Comparison of ENCODE assay signal across 18 mouse cellular contexts in the genomic region with DNA sequence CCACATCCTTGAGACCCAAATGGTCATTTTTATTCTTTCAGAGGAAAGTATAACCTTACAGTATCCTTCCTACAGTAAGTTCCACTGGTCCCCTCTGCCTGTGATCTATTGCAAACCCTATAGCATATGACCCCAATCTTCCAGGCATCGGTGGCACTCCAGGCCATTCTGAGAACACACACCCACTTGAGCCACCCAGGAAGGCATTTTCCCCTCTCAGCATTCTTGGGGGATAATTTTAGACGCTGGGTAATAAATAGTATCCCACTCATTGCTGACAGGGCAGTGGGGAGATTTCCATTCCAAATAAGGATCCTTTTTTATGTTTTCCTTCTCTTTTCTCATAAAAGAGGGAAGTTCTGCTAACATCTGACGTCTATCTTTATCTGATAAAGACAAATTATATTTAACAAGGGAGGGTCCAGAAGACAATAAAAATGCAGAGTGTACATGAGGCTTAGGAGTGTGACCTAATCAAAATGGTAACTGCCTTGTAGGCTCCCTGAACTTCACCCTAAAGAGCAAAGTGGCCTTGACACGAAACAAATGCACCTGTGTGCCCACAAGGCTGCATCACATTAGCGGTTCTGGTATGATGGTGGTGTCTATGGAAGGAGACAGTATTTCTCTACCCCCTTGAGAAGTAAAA.
A peak's percentile ranks its signal among the peaks of the same experiment; 100 is the strongest.
DNase-seq lines count a peak whose midpoint lies in the region; ATAC-seq and TF ChIP-seq lines count a peak whose summit lies in the region.
"Had no signal": no experiment of that assay in that cellular context is flagged by ENCODE, and none has a peak within 500 bp of the region (broad histone marks: within the 10 kb centered on the region; RNA-seq: fewer than 3 reads in every experiment).

No protein-coding gene starts in this region.

- peak; percentile 66; the same call in 1 of the 2 replicates for ATAC-seq in heart, postnatal 0 days (ENCODE audit: insufficient read depth, low read depth)
- ATAC-seq: midbrain, embryonic 16.5 days had no signal

- TF ChIP-seq POLR2A in thymus, adult 2 months (IDR thresholded peaks at IDR 0.05; ENCODE audit: control insufficient read depth, extremely low read depth, insufficient read depth, low read length, poor library complexity), result no peak

- H3K9ac ChIP-seq in heart, postnatal 0 days (replicated peaks; ENCODE audit: low read depth, low read length), result no peak overlapping the region
- H3K9ac ChIP-seq: embryonic facial prominence, embryonic 13.5 days; hindbrain, embryonic 13.5 days; liver, embryonic 13.5 days; stomach, embryonic 15.5 days had no signal

- H3K9me3 ChIP-seq in heart, embryonic 10.5 days, result no peaks in the 10 kb centered on the region
- no peaks in the 10 kb centered on the region for H3K9me3 ChIP-seq in heart, postnatal 0 days (replicated peaks; ENCODE audit: control insufficient read depth, low read length)
- H3K9me3 ChIP-seq: embryonic facial prominence, embryonic 13.5 days; hindbrain, embryonic 13.5 days; liver, embryonic 13.5 days; megakaryocyte, embryonic 14.5 days; stomach, embryonic 15.5 days had no signal

- H3K4me2 ChIP-seq in heart, postnatal 0 days (ENCODE audit: low read depth, low read length), result no peak overlapping the region
- H3K4me2 ChIP-seq: embryonic facial prominence, embryonic 13.5 days; hindbrain, embryonic 13.5 days; liver, embryonic 13.5 days; stomach, embryonic 15.5 days had no signal

- TF ChIP-seq CTCF in thymus, adult 2 months (IDR thresholded peaks at IDR 0.05; ENCODE audit: borderline replicate concordance, control insufficient read depth, extremely low read depth, insufficient read depth, low read length, poor library complexity), result no peak
- TF ChIP-seq CTCF in heart, postnatal 0 days (IDR thresholded peaks at IDR 0.05; ENCODE audit: low read depth), result no peak

- no peak overlapping the region for H3K4me3 ChIP-seq in heart, embryonic 10.5 days
- no peak overlapping the region for H3K4me3 ChIP-seq in thymus, adult 2 months (ENCODE audit: control insufficient read depth, insufficient read depth, low read length)
- H3K4me3 ChIP-seq in heart, postnatal 0 days (ENCODE audit: low read depth, low read length), result no peak overlapping the region
- H3K4me3 ChIP-seq: embryonic facial prominence, embryonic 13.5 days; hindbrain, embryonic 13.5 days; liver, embryonic 13.5 days; megakaryocyte, embryonic 14.5 days; stomach, embryonic 15.5 days had no signal

- intact Hi-C loops in heart, postnatal 10 days (cut with DNase I), result loop anchor here (5.0 kb wide), 1 partner anchor 121 kb away; a partner anchor contains a TSS

- H3K4me1 ChIP-seq in heart, embryonic 10.5 days, result peaks cover 25% of the 10 kb centered on the region
- peaks cover 7% of the 10 kb centered on the region; the same call in 1 of the 2 replicates for H3K4me1 ChIP-seq in thymus, adult 2 months (replicated peaks; ENCODE audit: control insufficient read depth, insufficient read depth, low read length)
- H3K4me1 ChIP-seq in heart, postnatal 0 days (ENCODE audit: control insufficient read depth, insufficient read depth), result 0 out of 2 replicates have a peak, but pooled peaks cover 4% of the 10 kb centered on the region
- H3K4me1 ChIP-seq: hindbrain, embryonic 13.5 days; liver, embryonic 13.5 days; stomach, embryonic 15.5 days had no signal

- no peak for TF ChIP-seq EP300 in heart, postnatal 0 days (IDR thresholded peaks at IDR 0.05; ENCODE audit: low read depth)

- peaks cover 25% of the 10 kb centered on the region; the same call in 1 of the 2 replicates for H3K36me3 ChIP-seq in heart, embryonic 10.5 days
- H3K36me3 ChIP-seq in thymus, adult 2 months (ENCODE audit: control insufficient read depth, insufficient read depth, low read length), result no peaks in the 10 kb centered on the region
- H3K36me3 ChIP-seq in heart, postnatal 0 days (replicated peaks; ENCODE audit: control insufficient read depth, insufficient read depth, low read length), result peaks cover 33% of the 10 kb centered on the region; the same call in 1 of the 2 replicates
- H3K36me3 ChIP-seq: hindbrain, embryonic 13.5 days; liver, embryonic 13.5 days had no signal

- peak overlapping the region; percentile 63 for H3K27ac ChIP-seq in heart, embryonic 10.5 days
- peak overlapping the region; percentile 36; the same call in 1 of the 2 replicates for H3K27ac ChIP-seq in thymus, adult 2 months (ENCODE audit: control insufficient read depth, insufficient read depth, low read length)
- peak overlapping the region; percentile 43 for H3K27ac ChIP-seq in heart, postnatal 0 days (ENCODE audit: low read depth)
- H3K27ac ChIP-seq: embryonic facial prominence, embryonic 13.5 days; hindbrain, embryonic 13.5 days; liver, embryonic 13.5 days; stomach, embryonic 15.5 days had no signal

- DNase-seq in heart, embryonic 10.5 days (ENCODE audit: low spot score), result no peak
- DNase-seq in heart, postnatal 10 days, result no peak
- DNase-seq in thymus, adult 2 months, result no peak
- DNase-seq in thymus, postnatal 36 days, result no peak
- peak; percentile 47 for DNase-seq in heart, postnatal 0 days (ENCODE audit: low spot score)
- DNase-seq in spleen, adult 18-20 months, result no peak
- no peak for DNase-seq in right cerebral cortex, adult 18-20 months
- DNase-seq: adrenal gland, postnatal 25 days; cerebellum, adult 9-10 months; gastrocnemius, postnatal 14 days; kidney, adult 11 months; kidney, postnatal 14 days; liver, embryonic 13.5 days had no signal

- no peaks in the 10 kb centered on the region for H3K27me3 ChIP-seq in heart, embryonic 10.5 days (ENCODE audit: insufficient read depth, poor library complexity, severe bottlenecking)
- H3K27me3 ChIP-seq in thymus, adult 2 months (ENCODE audit: control insufficient read depth, insufficient read depth, low read length), result no peaks in the 10 kb centered on the region
- H3K27me3 ChIP-seq in heart, postnatal 0 days (ENCODE audit: control insufficient read depth, insufficient read depth, low read length), result no peaks in the 10 kb centered on the region
- H3K27me3 ChIP-seq: embryonic facial prominence, embryonic 13.5 days; hindbrain, embryonic 13.5 days; liver, embryonic 13.5 days; megakaryocyte, embryonic 14.5 days; stomach, embryonic 15.5 days had no signal

- 64% methylated on average over 5 of the region's 5 CpGs for WGBS in heart, embryonic 10.5 days
- WGBS in thymus, adult 2 months, result 70% methylated on average over 5 of the region's 5 CpGs
- WGBS in heart, postnatal 0 days, result 46% methylated on average over 5 of the region's 5 CpGs
